Mouse (Mus musculus): ENCODE results near the gene Ergic1. TPM values are rescaled to one million over a fixed set of nuclear protein-coding genes. Genes with fewer than 3 reads are reported as not detected.

The Ergic1 gene
- total RNA-seq (2014; rRNA removed) (137 and 186 TPM in 2 replicates), polyA plus RNA-seq (2015; fragmentation: Nextera tagmentation; extraction: Ambion mirVana) (103 and 106 TPM in 2 replicates)

DNA sequence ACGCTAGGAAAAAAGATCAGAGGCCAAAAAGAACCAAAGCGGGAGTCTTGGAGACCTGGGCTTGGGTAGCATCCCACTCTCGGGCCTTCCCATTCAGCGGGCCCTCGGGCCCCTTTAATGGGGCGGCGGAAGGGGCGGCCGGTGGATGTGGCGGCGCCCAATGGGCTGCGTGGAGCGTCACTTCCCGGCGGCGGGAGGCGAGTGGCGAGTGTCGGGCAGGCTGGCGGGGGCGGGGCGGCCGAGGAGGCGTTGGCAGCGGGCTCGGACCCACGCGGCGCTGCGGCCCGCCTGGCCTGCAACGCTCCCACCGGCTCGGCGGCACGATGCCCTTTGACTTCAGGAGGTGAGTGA, at the start of gene Ergic1:
Gene Ergic1, plus strand, starts transcription at position 200 of the 351 bp plus-strand sequence.
- H3K4me2 ChIP-seq (ENCODE audit: low read depth), result peak within 1 kb of the TSS; percentile 84
- peak within 1 kb of the TSS; percentile 70 for H3K4me3 ChIP-seq (ENCODE audit: low read depth, low read length)
- H3K4me1 ChIP-seq (ENCODE audit: insufficient read depth), result peaks cover 14% of the 10 kb centered on the region
- under 1% methylated on average over 32 of the region's 36 CpGs for WGBS
- peak within 1 kb of the TSS; percentile 79 for H3K27ac ChIP-seq (ENCODE audit: low read depth, low read length)
- DNase-seq, result peak; percentile 90
- H3K36me3 ChIP-seq (ENCODE audit: insufficient read depth), result peaks cover 12% of the 10 kb centered on the region; the same call in 1 of the 2 replicates
- TF ChIP-seq CTCF (IDR thresholded peaks at IDR 0.05; ENCODE audit: low read depth), result no peak
- peak; percentile 98 for ATAC-seq
- peak within 1 kb of the TSS; percentile 79 for H3K9ac ChIP-seq
- no peaks in the 10 kb centered on the region for H3K27me3 ChIP-seq (ENCODE audit: insufficient read depth, low read length)
- no peaks in the 10 kb centered on the region for H3K9me3 ChIP-seq (ENCODE audit: low read length)

DNA sequence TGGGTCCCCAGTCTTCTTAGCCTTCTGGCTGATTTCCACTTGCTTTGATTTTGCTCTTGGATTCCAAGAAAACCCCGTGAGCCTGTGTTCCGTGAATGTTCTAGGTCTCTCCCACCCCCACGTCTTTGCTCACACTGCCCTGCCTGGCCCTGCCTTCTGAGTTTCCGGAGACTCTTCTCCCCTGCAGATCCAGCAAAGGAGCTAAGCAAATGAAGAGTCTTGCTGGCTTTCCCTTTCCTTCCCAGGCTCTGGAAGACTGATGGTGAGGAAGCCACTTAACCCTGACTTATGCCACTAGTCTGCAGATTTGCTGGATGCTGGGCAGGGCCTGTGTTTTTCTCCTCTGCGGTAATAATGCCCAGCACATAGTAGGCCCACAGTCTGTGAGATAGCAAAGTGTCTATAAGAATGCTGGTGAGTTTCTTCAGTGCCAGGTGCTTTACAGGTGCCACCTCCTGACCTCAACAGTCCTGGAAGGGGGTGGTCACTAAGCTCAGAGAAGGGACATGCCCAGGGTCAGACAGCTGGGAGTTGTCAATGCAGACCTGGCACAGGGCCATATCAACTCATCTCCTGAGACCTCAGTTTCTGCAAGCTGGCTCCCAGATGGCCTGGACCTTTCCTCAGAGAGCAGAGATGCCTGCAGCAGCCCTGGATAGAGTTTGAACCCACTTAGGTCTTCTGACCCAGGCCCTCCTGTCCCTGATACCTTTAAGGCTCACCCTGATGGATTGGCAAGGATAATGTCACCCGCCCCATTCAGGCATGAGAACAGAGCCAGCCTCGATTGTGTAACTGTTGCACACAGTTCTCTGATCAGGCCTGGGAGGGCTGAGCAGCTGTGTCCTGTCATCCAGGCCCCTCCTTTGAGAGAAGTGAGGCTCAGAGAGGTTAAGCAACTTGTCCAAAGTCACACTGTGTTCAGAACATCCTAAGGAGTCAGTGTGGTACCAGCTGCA, 49.2 kb upstream of the Ergic1 start:
- Histone ChIP-seq H3K4me1 (ENCODE audit: insufficient read depth) (no peaks in the 10 kb centered on the region), H3K9me3 (ENCODE audit: low read length) (no peaks in the 10 kb centered on the region), H3K4me2 (ENCODE audit: low read depth) (no peak overlapping the region), H3K27ac (ENCODE audit: low read depth, low read length) (no peak overlapping the region), H3K4me3 (ENCODE audit: low read depth, low read length) (no peak overlapping the region), H3K36me3 (ENCODE audit: insufficient read depth) (no peaks in the 10 kb centered on the region), H3K27me3 (ENCODE audit: insufficient read depth, low read length) (no peaks in the 10 kb centered on the region), H3K9ac (no peak overlapping the region)
- no peak for TF ChIP-seq CTCF (IDR thresholded peaks at IDR 0.05; ENCODE audit: low read depth)
- ATAC-seq (no peak), DNase-seq (no peak)
- WGBS, result 68% methylated on average over 7 of the region's 7 CpGs

DNA sequence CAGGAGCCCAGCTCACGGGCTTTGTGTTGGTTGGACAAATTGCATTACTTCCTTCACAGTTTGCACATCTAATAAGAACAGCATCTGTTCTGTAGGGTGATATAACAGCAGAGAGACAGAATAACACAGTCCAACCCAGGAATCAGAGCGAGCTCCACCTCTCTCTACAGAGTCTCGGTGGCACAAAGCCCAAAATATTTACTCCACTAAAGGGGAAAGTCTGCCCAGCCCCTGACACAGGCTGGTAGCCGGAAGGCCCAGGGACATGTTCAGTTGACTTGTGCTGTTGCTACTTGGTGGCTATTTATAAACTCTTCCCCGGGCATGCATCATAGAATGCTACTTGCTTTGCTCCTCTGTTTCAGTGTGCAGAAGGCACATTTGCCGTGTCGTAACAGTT, 48.3 kb upstream of the Ergic1 start:
- no peaks in the 10 kb centered on the region for H3K4me1 ChIP-seq (ENCODE audit: insufficient read depth)
- no peaks in the 10 kb centered on the region for H3K9me3 ChIP-seq (ENCODE audit: low read length)
- DNase-seq, result no peak
- no peaks in the 10 kb centered on the region for H3K27me3 ChIP-seq (ENCODE audit: insufficient read depth, low read length)
- WGBS, result 39% methylated on average over 7 of the region's 7 CpGs
- no peak overlapping the region for H3K4me2 ChIP-seq (ENCODE audit: low read depth)
- H3K36me3 ChIP-seq (ENCODE audit: insufficient read depth), result no peaks in the 10 kb centered on the region
- H3K4me3 ChIP-seq (ENCODE audit: low read depth, low read length), result no peak overlapping the region
- no peak for ATAC-seq
- no peak overlapping the region for H3K9ac ChIP-seq
- TF ChIP-seq CTCF (IDR thresholded peaks at IDR 0.05; ENCODE audit: low read depth), result no peak
- H3K27ac ChIP-seq (ENCODE audit: low read depth, low read length), result no peak overlapping the region

DNA sequence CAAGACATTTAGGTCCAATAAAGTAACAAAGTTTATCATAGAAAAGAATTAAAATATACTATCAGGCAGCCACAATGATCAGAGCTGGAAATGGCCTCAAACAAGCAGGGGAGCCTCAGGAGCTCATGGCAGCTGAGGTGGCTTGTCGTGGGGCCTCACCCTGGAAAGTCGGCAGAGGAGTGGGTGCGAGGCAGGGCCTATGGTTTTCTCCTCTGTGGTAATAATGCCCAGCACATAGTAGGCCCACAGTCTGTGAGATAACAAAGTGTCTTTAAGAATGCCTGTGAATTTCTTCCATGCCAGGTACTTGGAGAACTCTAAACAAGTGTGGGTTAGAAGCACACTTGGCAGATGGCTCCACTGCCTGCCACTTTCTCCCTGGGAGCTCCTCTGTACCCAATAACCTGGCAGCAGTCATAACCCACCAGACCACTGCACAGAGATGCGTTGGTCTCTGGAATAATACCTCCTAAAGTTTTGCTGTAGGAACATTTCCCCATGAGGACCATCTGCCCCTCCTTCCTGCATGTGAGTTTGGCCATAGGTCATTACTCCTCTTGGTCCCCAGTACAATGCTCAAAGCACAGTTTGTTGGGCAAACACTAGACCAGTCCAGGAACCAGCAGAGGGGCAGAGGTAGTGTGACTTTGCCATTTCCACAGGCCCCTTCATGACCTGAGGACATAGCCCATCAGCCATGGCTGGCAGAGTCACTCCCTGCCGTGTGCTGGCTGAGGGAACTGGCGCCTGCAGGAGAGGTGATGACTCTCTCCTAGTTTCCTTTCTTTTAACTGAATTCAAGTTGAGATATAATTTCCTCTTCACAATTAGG, 47.6 kb upstream of the Ergic1 start:
- H3K4me3 ChIP-seq (ENCODE audit: low read depth, low read length), result no peak overlapping the region
- no peak for TF ChIP-seq CTCF (IDR thresholded peaks at IDR 0.05; ENCODE audit: low read depth)
- H3K4me2 ChIP-seq (ENCODE audit: low read depth), result no peak overlapping the region
- no peak overlapping the region for H3K27ac ChIP-seq (ENCODE audit: low read depth, low read length)
- 79% methylated on average over 6 of the region's 6 CpGs for WGBS
- no peaks in the 10 kb centered on the region for H3K27me3 ChIP-seq (ENCODE audit: insufficient read depth, low read length)
- H3K9ac ChIP-seq, result no peak overlapping the region
- H3K36me3 ChIP-seq (ENCODE audit: insufficient read depth), result no peaks in the 10 kb centered on the region
- H3K4me1 ChIP-seq (ENCODE audit: insufficient read depth), result no peaks in the 10 kb centered on the region
- DNase-seq (no peak), ATAC-seq (no peak)
- H3K9me3 ChIP-seq (ENCODE audit: low read length), result no peaks in the 10 kb centered on the region

DNA sequence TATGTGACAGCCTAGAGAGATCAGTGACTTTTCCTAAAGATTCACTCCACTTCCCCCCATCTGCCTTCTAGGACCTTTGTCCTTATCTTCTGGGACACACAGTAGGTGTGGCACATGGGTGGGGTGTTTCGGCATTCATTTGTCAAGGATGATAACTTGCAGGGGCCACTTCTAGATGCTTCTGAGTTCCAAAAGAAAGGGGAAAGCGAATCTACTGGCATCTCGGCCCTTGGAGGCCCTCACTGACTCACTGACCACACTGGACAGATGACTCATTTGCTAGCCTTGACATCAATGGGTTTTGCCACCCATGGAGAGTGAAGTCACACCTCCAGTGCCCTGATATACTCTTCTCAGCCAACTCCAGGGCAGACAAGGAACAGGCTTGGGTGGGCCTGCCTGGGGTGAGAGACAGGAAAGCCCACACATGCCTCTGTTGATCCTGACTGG, 46.7 kb upstream of the Ergic1 start:
- Histone ChIP-seq H3K9ac (no peak overlapping the region), H3K36me3 (ENCODE audit: insufficient read depth) (no peaks in the 10 kb centered on the region), H3K4me2 (ENCODE audit: low read depth) (no peak overlapping the region), H3K27me3 (ENCODE audit: insufficient read depth, low read length) (no peaks in the 10 kb centered on the region), H3K4me3 (ENCODE audit: low read depth, low read length) (no peak overlapping the region), H3K9me3 (ENCODE audit: low read length) (no peaks in the 10 kb centered on the region), H3K27ac (ENCODE audit: low read depth, low read length) (no peak overlapping the region), H3K4me1 (ENCODE audit: insufficient read depth) (no peaks in the 10 kb centered on the region)
- 85% methylated on average over 3 of the region's 3 CpGs for WGBS
- ATAC-seq (no peak), DNase-seq (no peak)
- no peak for TF ChIP-seq CTCF (IDR thresholded peaks at IDR 0.05; ENCODE audit: low read depth)

DNA sequence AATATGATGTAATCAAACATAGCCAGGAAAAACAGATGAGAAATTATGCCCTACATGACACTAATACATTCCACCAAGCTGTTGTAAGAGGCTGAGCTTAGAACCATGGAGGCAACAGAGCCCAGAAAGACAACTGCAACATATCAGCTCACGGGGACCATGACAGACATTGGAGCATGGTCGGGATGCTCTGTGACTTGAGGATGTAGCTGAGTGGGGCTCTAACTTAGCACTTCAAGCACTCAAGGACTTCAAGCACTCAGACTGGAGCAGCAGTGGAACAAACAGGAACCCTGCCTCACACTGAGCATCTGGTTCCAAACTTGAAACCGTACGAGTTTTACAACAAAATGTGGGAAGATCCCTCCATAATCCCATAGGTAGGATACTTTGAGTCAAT, 45.6 kb upstream of the Ergic1 start:
- 92% methylated on average over 4 of the region's 4 CpGs for WGBS
- H3K9me3 ChIP-seq (ENCODE audit: low read length), result no peaks in the 10 kb centered on the region
- H3K9ac ChIP-seq, result no peak overlapping the region
- no peaks in the 10 kb centered on the region for H3K4me1 ChIP-seq (ENCODE audit: insufficient read depth)
- no peaks in the 10 kb centered on the region for H3K36me3 ChIP-seq (ENCODE audit: insufficient read depth)
- H3K4me3 ChIP-seq (ENCODE audit: low read depth, low read length), result no peak overlapping the region
- no peaks in the 10 kb centered on the region for H3K27me3 ChIP-seq (ENCODE audit: insufficient read depth, low read length)
- ATAC-seq (no peak), DNase-seq (no peak)
- no peak overlapping the region for H3K27ac ChIP-seq (ENCODE audit: low read depth, low read length)
- TF ChIP-seq CTCF (IDR thresholded peaks at IDR 0.05; ENCODE audit: low read depth), result no peak
- no peak overlapping the region for H3K4me2 ChIP-seq (ENCODE audit: low read depth)

Data from forebrain, postnatal 0 days (tissue).